Mouse (Mus musculus): Measurements from ENCODE around the gene Emc10.

The Emc10 gene

GRCm38 (mm10) chr7:44484841-44485571, 11.3 kb downstream of the Emc10 start:
- DNase-seq, result peak; percentile 91 to 93

- no peak for DNase-seq
Observed at GRCm38 (mm10) chr7:44484109-44484508, 12.2 kb downstream of the Emc10 start.

- DNase-seq, result no peak
Observed at GRCm38 (mm10) chr7:44482836-44483435, 13.4 kb downstream of the Emc10 start.

- DNase-seq, result peak in 1 of 2 experiments; percentile 14
Observed at GRCm38 (mm10) chr7:44475046-44475614, 21.2 kb downstream of the Emc10 start.

GRCm38 (mm10) chr7:44474419-44474818, 21.9 kb downstream of the Emc10 start:
- DNase-seq, result peak; percentile 47 to 64

- peak in 1 of 2 experiments; percentile 40 for DNase-seq
Observed at GRCm38 (mm10) chr7:44472961-44473646, 23.2 kb downstream of the Emc10 start.

- DNase-seq, result no peak
Observed at GRCm38 (mm10) chr7:44472558-44472885, 23.8 kb downstream of the Emc10 start.

- DNase-seq, result no peak
Observed at GRCm38 (mm10) chr7:44471880-44472557, 24.3 kb downstream of the Emc10 start.

GRCm38 (mm10) chr7:44470696-44471612, 25.4 kb downstream of the Emc10 start:
- no peak for DNase-seq

- DNase-seq, result no peak
Observed at GRCm38 (mm10) chr7:44469677-44470675, 26.4 kb downstream of the Emc10 start.

GRCm38 (mm10) chr7:44468644-44469285, 27.6 kb downstream of the Emc10 start:
- DNase-seq, result peak in 1 of 2 experiments; percentile 41

- peak; percentile 91 to 94 for DNase-seq
Observed at GRCm38 (mm10) chr7:44467811-44468411, 28.4 kb downstream of the Emc10 start, which contains the start of gene Josd2. TSS of gene Josd2 (plus strand) at chr7:44467980.

- DNase-seq, result peak; percentile 47 to 52
Observed at GRCm38 (mm10) chr7:44466888-44467311, 29.4 kb downstream of the Emc10 start.

GRCm38 (mm10) chr7:44466006-44466887, 30.1 kb downstream of the Emc10 start:
- DNase-seq, result peak; percentile 40 to 43

GRCm38 (mm10) chr7:44465111-44465510, 31.2 kb downstream of the Emc10 start, which contains the start of gene Aspdh:
TSS of gene Aspdh (plus strand) at chr7:44465391.
- peak; percentile 57 to 65 for DNase-seq

- peak; percentile 98 for DNase-seq
Observed at GRCm38 (mm10) chr7:44464511-44464910, 31.8 kb downstream of the Emc10 start.

- peak; percentile 37 to 43 for DNase-seq
Observed at GRCm38 (mm10) chr7:44463556-44464225, 32.6 kb downstream of the Emc10 start.

- peak in 1 of 2 experiments; percentile 15 for DNase-seq
Observed at GRCm38 (mm10) chr7:44463056-44463425, 33.3 kb downstream of the Emc10 start.
